Mouse (Mus musculus) ES-E14 (cell line): ENCODE data around the gene Zc3h12c. TPM values are rescaled to one million over a fixed set of nuclear protein-coding genes. Genes with fewer than 3 reads are reported as not detected.

Experiments used
- DNase-seq: peaks from one replicate; pipeline ENCODE4 v3.0.0-alpha.2; 2013; ENCODE audit warnings: low read depth, low spot score
- H3K27ac ChIP-seq: 2 replicates; pipeline ENCODE4 v1.5.1; 2012; ENCODE audit warnings: low read depth, mild to moderate bottlenecking, low read length, moderate library complexity, mixed read lengths; ENCODE audit not compliant: poor library complexity, insufficient read depth, severe bottlenecking
- H3K36me3 ChIP-seq: 2 replicates; pipeline ENCODE4 v1.6.1; 2012; ENCODE audit warnings: mild to moderate bottlenecking, low read length, moderate library complexity, mixed read lengths; ENCODE audit not compliant: control insufficient read depth, poor library complexity, insufficient read depth, severe bottlenecking
- H3K4me1 ChIP-seq, 2 experiments: fragments of 150-350 bp in 1 of 2; sonication (generic) in 1 of 2; 2 replicates each; pipeline ENCODE4 v1.6.1; 2012; ENCODE audit warnings: low read length in 2 of 2, mild to moderate bottlenecking in 1 of 2, mixed read lengths in 1 of 2; ENCODE audit not compliant: control insufficient read depth in 2 of 2, insufficient read depth in 2 of 2, poor library complexity in 1 of 2
- H3K4me3 ChIP-seq, 2 experiments: fragments of 150-350 bp in 1 of 2; sonication (generic) in 1 of 2; 2 replicates each; pipeline ENCODE4 v1.5.1; 2012; ENCODE audit warnings: low read length in 2 of 2, low read depth in 1 of 2, mild to moderate bottlenecking in 1 of 2, mixed read lengths in 1 of 2; ENCODE audit not compliant: insufficient read depth in 1 of 2, poor library complexity in 1 of 2, severe bottlenecking in 1 of 2
- H3K9ac ChIP-seq: 2 replicates; pipeline ENCODE4 v1.6.1; 2012; ENCODE audit warnings: low read depth, mild to moderate bottlenecking, low read length, mixed read lengths; ENCODE audit not compliant: poor library complexity, insufficient read depth, severe bottlenecking
- H3K9me3 ChIP-seq: fragments of 150-350 bp; sonication (generic); 2 replicates; pipeline ENCODE4 v1.6.1; 2012; ENCODE audit warnings: low read depth, mild to moderate bottlenecking, low read length; ENCODE audit not compliant: control insufficient read depth, insufficient read depth
- CHD2 ChIP-seq: IDR thresholded peaks from 2 replicates; pipeline ENCODE4 v1.6.1; 2014; ENCODE audit warnings: mild to moderate bottlenecking, low read depth, low read length, inconsistent platforms
- HCFC1 ChIP-seq: IDR thresholded peaks from 2 replicates; pipeline ENCODE4 v1.6.1; 2012; ENCODE audit warnings: low read length, inconsistent platforms, borderline replicate concordance; ENCODE audit not compliant: insufficient read depth
- MAFK ChIP-seq: IDR thresholded peaks from 2 replicates; pipeline ENCODE4 v1.6.1; 2014; ENCODE audit warnings: mild to moderate bottlenecking, low read depth, low read length, inconsistent platforms; ENCODE audit not compliant: insufficient read depth
- ZC3H11A ChIP-seq: IDR thresholded peaks from 2 replicates; pipeline ENCODE4 v1.6.1; 2012; ENCODE audit warnings: low read depth, mild to moderate bottlenecking, inconsistent platforms, low read length, borderline replicate concordance
- ZNF384 ChIP-seq: IDR thresholded peaks from 2 replicates; pipeline ENCODE4 v1.6.1; 2012; ENCODE audit warnings: low read depth, low read length, inconsistent platforms
- in situ Hi-C, 2 experiments: fragments of 600-800 bp; cut with MboI; formaldehyde crosslinking; loops; one replicate each; pipeline ENCODE4 v1.15.1; 2025; ENCODE audit warnings: low sequenced_read_pairs in 2 of 2, inconsistent platforms in 1 of 2; ENCODE audit not compliant: unreplicated experiment in 2 of 2
- total RNA-seq: library from RNA; depleted of rRNA; stranded (reverse); fragments of 300-350 nt; gene quantifications from 2 replicates; pipeline ENCODE4 v1.2.3, GENCODE M21; 2012

Zc3h12c gene
- total RNA-seq, 1 experiment, result 3.0 TPM

GRCm38 (mm10) chr9:52175257-52175859, 7.0 kb upstream of the Zc3h12c start:
- TF ChIP-seq MAFK (0 out of 2 replicates have a peak, but pooled peaks have one; percentile 12), HCFC1 (no peak)
- DNase-seq, result no peak
- Histone ChIP-seq H3K36me3 (no peaks in the 10 kb centered on the region), H3K9me3 (no peaks in the 10 kb centered on the region), H3K9ac (no peak overlapping the region), H3K4me3 (no peak overlapping the region), H3K27ac (no peak overlapping the region; the same call in 1 of the 2 replicates), H3K4me1 (no peaks in the 10 kb centered on the region)
- in situ Hi-C loops, result no loop called here

- in situ Hi-C loops, result no loop called here
- Histone ChIP-seq H3K4me1 (no peaks in the 10 kb centered on the region), H3K36me3 (no peaks in the 10 kb centered on the region), H3K27ac (no peak overlapping the region), H3K4me3 (no peak overlapping the region), H3K9me3 (no peaks in the 10 kb centered on the region), H3K9ac (no peak overlapping the region)
- TF ChIP-seq CHD2 (no peak), ZNF384 (no peak), HCFC1 (no peak), MAFK (no peak), ZC3H11A (no peak)
- DNase-seq, result no peak
These were observed 6.3 kb upstream of the Zc3h12c start for GRCm38 (mm10) chr9:52174671-52175111.

DNA sequence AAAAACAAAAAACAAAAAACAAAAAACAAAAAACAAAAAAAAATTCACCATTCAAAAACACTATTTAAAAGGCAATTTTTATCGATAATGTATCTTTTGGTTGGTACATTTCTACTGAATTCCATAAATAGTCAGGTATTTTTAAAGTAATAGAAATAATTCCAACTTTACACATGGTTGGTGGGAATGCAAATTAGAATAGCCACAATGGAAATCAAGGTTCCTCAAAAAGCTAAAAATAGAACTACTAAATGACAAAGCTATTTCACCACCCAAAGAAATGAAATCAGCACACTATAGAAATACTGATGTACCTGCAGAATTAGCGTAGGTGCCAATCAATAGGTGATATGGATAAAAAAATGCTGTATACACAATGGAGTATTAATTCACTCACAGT, 5.6 kb upstream of the Zc3h12c start:
- Histone ChIP-seq H3K27ac (no peak overlapping the region), H3K4me1 (no peaks in the 10 kb centered on the region; a peak in 1 of 4 replicates), H3K36me3 (no peaks in the 10 kb centered on the region), H3K9ac (no peak overlapping the region), H3K9me3 (no peaks in the 10 kb centered on the region), H3K4me3 (no peak overlapping the region)
- no peak for DNase-seq
- in situ Hi-C loops, result no loop called here
- TF ChIP-seq ZNF384 (no peak), HCFC1 (no peak), CHD2 (no peak), MAFK (no peak), ZC3H11A (no peak)

DNA sequence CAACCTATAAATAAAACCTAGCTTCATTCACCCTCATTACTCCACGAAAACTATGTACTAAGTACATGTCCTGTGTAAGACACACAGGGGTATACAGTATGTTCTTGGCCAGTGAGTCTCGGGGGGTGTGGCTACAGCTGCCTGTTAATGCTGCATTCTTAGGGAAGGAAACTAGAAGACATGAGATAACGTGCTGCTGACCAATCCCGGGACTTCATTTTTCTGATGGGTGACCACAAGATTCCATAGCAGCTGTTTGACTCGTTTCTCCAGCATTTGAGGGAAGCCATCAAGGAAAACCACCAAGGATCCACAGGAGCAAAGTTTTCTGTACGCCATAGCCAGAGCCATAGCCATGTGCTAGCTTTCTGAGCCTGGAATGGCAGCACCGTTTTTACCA, 4.2 kb upstream of the Zc3h12c start:
- TF ChIP-seq MAFK, result no peak
- no peak for TF ChIP-seq ZC3H11A
- no peak for TF ChIP-seq CHD2
- no peak for TF ChIP-seq HCFC1
- no peak for TF ChIP-seq ZNF384
- Histone ChIP-seq H3K4me3 (no peak overlapping the region), H3K27ac (no peak overlapping the region), H3K9me3 (no peaks in the 10 kb centered on the region), H3K9ac (no peak overlapping the region), H3K36me3 (no peaks in the 10 kb centered on the region), H3K4me1 (no peaks in the 10 kb centered on the region; a peak in 1 of 4 replicates)
- DNase-seq, result no peak
- in situ Hi-C loops, result no loop called here

GRCm38 (mm10) chr9:52170671-52171070, 2.3 kb upstream of the Zc3h12c start:
- Histone ChIP-seq H3K9me3 (no peaks in the 10 kb centered on the region), H3K36me3 (no peaks in the 10 kb centered on the region), H3K27ac (no peak overlapping the region), H3K4me1 (no peaks in the 10 kb centered on the region; a peak in 1 of 4 replicates), H3K4me3 (no peak overlapping the region), H3K9ac (no peak overlapping the region)
- in situ Hi-C loops, result no loop called here
- DNase-seq, result no peak
- TF ChIP-seq CHD2 (no peak), HCFC1 (no peak), ZC3H11A (no peak), MAFK (no peak), ZNF384 (no peak)
